Mouse (Mus musculus) gastrocnemius, postnatal 14 days (tissue): ENCODE data around the gene Usp28. TPM values are rescaled to one million over a fixed set of nuclear protein-coding genes. Genes with fewer than 3 reads are reported as not detected.
"Not testable (repeated sequence)": the region's sequence is repeated elsewhere in the genome, so short reads cannot be mapped to it uniquely, and the experiment has no call there.

Source experiments
- DNase-seq: peaks from one replicate; pipeline ENCODE4 v3.0.0; 2021; ENCODE audit warnings: mixed read lengths
- intact Hi-C: fragments of 180-260 bp; cut with DNase I; formaldehyde crosslinking; loops from one replicate; pipeline ENCODE4 v1.15.1; 2025; ENCODE audit warnings: low total_unique reads
- long read RNA-seq, 2 experiments: library from polyadenylated mRNA; stranded (forward); transcript quantifications; one replicate each; pipeline ENCODE4 v2.0.0; 2021
- total RNA-seq, 2 experiments: library from RNA; stranded (reverse); gene quantifications; 2 replicates each; pipeline ENCODE4 v1.2.3; 2021

Gene Usp28
- 10 to 100 TPM; 69.9 to 98.4 TPM for total RNA-seq
- long read RNA-seq, experiment 1, full-length matches to known transcripts = 1 of 46 reads
- long read RNA-seq, experiment 1, partial matches to known transcripts = 13 of 46 reads
- long read RNA-seq, experiment 1, other reads (novel, unspliced or antisense) = 32 of 46 reads
- long read RNA-seq, experiment 2, full-length matches to known transcripts = 2 of 85 reads
- long read RNA-seq, experiment 2, partial matches to known transcripts = 16 of 85 reads
- long read RNA-seq, experiment 2, other reads (novel, unspliced or antisense) = 67 of 85 reads

GRCm38 (mm10) chr9:48984845-48985707, at the start of gene Usp28:
TSS of gene Usp28 (plus strand) at chr9:48985375.
- intact Hi-C loops = no loop called here
- peak; percentile 100 for DNase-seq

- intact Hi-C loops = no loop called here
- DNase-seq = no peak
These were observed 42.8 kb upstream of the Usp28 start for GRCm38 (mm10) chr9:48942349-48942748.

GRCm38 (mm10) chr9:48947565-48947964, 37.6 kb upstream of the Usp28 start:
- no peak for DNase-seq
- intact Hi-C loops = no loop called here

DNA sequence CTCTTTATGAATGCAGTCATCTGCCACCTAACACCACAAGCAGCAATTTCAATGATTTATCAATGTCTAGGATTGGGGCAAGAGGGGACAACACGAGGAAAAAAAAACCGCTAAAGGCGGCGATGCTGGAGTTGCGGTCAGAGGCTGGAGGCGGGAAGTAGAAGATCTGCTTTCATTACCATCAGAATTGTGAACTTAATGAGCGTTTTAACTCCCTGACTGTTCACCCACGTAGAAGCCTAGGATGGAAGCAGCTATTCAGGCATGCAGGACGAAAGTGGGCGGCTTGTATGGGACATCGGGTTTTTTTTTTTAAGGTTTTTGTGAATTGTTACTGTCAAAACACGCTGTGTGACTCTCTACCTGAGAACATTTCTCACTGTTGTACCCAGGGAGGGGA, 23.9 kb upstream of the Usp28 start:
- intact Hi-C loops = loop anchor here (5.0 kb wide), 1 partner anchor 54 kb away; no protein-coding TSS in a partner anchor
- DNase-seq = no peak

- DNase-seq = no peak
- intact Hi-C loops = loop anchor here (5.0 kb wide), 1 partner anchor 55 kb away; no protein-coding TSS in a partner anchor
These were observed 23.0 kb upstream of the Usp28 start for GRCm38 (mm10) chr9:48962131-48962530.

DNA sequence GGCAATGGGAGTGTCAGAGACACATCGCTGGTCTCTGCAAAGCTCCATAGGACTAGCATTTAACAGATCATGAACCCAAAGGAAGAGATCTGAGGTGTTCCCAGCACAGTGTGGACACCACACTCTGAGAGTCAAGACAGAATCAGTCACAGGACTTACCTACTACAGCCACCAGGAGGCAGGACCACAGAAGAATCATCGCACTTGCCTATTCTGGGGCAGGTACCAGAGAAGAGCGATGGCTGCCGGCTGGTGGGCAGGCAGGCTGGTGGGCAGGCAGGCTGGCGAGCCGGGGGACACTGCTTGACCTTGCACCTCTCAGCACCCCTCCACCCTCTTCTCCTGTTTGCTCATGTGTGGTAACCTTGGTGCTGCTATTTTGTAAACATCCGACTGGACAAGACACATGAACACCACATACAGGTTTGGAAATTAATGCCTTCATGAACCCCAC, 20.6 kb upstream of the Usp28 start, which contains the start of gene Htr3b:
Htr3b (minus strand) TSS at position 404 of the 454 bp plus-strand sequence.
- intact Hi-C loops = loop anchor here (5.0 kb wide), 1 partner anchor 57 kb away; no protein-coding TSS in a partner anchor
- no peak for DNase-seq

GRCm38 (mm10) chr9:48972494-48972893, 12.7 kb upstream of the Usp28 start:
- peak; percentile 14 for DNase-seq
- intact Hi-C loops = loop anchor here (5.0 kb wide), 1 partner anchor 330 kb away; no protein-coding TSS in a partner anchor

- intact Hi-C loops = no loop called here
- no peak for DNase-seq
These were observed 8.4 kb upstream of the Usp28 start for GRCm38 (mm10) chr9:48976661-48977355.

DNA sequence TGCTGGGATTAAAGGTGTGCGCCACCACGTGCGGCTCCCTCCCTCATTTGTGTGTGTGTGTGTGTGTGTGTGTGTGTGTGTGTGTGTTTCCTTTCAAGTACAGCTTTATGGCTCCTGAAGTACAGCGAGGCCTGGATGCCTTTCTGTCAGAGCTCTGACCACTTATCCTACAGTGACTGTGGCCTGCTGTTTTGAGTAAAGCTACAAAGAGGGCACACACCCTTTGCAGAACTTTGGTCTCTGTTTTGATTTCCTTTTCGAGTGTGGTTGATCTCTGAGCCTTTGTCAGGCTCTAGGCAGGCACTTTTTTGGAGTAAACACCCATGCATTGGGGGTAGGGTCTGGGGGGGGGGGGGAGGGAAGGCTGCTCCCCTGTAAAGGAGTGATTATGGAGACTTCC, 4.8 kb upstream of the Usp28 start:
- intact Hi-C loops = no loop called here

DNA sequence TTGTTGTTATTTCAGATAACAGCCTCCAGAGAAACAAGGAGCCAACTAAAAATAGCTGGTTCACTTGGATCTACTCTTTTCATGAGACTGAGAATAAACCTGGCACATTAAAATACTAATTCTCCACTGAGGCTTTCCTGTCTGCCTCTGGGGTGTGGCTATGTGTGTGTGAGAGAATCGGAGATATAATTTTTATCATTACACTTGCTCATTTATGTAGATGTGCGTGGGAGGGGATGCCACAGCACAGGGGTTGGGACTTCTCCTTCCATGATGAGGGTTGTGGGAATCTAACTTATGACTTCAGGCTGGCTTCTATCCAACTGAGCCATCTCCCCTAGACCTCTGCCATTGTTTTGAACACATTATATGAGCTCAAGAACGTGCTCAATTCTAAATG, 4.4 kb upstream of the Usp28 start:
- intact Hi-C loops = no loop called here

More for the DNA sequence above, 4.8 kb upstream of the Usp28 start:
- DNase-seq = no peak

GRCm38 (mm10) chr9:48981827-48982226, 3.3 kb upstream of the Usp28 start:
- intact Hi-C loops = no loop called here
- DNase-seq = no peak

More for the DNA sequence above, 4.4 kb upstream of the Usp28 start:
- DNase-seq = no peak

- DNase-seq, intact Hi-C loops: not testable (repeated sequence)
These were observed 1.4 kb upstream of the Usp28 start for GRCm38 (mm10) chr9:48983801-48984200.

- intact Hi-C loops = no loop called here
- DNase-seq = no peak
These were observed 793 bp upstream of the Usp28 start for GRCm38 (mm10) chr9:48984320-48984844.

DNA sequence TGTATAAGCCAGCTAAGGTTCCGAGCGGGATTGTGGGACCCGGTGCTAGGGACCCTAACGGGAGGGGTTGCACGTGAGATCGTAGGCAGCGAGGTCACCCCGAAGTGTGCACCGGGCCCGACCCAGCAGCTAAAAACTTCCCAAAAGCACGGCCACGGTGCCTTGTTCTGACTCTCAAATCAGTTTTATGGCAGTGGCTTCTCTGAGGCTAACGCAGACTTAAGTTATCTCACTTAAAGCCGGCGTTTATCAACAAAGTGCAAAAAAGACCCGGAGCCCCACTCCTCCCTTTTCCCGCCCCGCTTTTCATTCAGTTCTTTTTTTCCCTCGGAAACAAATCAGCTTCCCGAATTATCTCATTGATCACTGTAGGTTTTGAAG, 523 bp downstream of the Usp28 start:
- no peak for DNase-seq
- intact Hi-C loops = no loop called here

DNA sequence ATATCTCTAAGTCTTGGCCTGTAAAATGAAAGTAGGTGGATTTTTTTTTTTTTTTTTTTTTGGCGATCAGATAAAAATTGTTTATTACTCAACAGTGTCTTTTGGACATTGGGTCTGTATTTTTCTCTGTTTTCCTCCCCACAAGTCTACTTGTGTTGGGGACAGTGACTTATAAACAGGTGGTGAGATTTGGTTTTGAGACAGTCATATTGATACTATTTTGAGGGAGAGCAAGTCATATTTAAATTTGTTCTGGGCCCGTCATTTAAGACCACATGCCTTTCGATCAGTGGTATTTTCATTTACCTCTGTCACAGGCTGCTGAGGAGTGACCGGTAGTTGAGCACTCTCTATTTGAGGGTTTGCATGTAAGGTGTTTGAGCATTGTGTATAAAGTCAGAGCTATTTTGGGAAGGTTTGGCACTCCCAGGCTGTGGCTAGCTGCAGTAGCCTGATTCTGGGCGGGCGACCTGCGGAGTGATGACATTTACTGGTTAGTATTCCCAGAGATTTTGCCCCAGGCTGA, 1.5 kb downstream of the Usp28 start:
- intact Hi-C loops = no loop called here
- peak; percentile 20 for DNase-seq

DNA sequence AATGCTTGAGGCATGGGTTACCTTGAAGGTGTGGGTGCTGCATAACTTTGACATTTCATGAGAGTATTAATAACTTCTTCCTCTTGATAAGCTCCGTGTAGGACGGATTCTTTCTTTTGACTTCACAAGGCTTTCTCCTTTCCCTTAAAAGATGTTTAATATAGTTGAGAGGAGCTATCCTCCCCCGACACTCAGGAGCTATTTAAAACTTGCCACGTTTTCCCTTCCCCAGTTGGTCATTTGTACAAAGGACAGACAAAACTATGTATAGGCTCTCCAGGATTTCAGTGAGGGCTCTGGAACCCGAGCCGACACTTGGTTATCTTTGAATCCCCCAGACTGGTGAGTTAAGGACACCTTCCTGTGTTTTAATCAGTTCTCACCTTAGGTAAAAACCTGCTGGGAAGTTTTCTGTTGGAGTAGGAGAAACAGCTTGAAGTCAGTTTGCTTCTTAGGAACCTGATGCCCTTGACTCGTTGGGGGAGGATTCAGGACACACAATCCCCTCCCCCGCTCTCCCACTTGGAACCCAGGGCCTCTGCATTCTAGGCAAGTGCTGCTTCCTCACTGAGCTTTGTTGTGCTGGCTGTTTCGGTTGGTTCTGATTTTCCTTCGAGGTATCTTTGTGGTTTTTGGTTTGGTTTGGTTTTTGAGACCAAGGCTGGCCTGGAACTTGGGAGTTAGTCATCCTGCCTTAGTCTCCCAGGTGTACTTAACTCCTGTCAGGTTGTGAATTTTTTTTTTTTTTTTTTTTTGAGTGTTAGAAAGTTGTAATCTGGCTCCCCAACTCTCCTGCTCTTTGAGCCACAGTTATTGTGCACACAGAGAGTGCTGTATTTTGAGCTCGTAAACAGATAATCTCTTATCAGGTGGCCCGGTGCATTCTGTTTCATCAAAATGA, 2.3 kb downstream of the Usp28 start:
- DNase-seq = peak; percentile 14
- intact Hi-C loops = no loop called here

DNA sequence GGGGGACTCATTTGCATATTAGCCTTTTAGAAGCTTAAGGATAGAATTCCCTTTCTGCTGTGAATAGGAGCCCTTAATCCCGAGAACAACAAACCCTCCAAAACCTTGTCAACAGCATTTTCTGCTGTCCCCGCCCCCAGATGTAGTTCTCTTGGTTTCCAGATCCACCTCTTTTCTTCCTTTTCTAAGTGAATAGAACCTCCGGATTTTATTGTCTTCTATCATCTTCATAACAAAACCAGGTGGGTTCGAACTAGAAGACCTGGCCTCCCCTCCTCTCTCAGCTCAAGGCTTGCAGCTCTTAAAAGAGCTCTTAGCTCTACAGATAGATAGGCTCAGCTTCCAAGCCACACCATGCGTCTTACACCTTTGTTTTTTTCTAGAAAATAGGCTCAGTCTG, 6.5 kb downstream of the Usp28 start:
- DNase-seq = no peak
- intact Hi-C loops = no loop called here

GRCm38 (mm10) chr9:48994779-48995178, 9.6 kb downstream of the Usp28 start:
- DNase-seq = no peak
- intact Hi-C loops = no loop called here
